Mouse (Mus musculus): ENCODE measurements around the gene Ttc26. TPM values are rescaled to one million over a fixed set of nuclear protein-coding genes. Genes with fewer than 3 reads are reported as not detected.
"Not testable (repeated sequence)": the region's sequence is repeated elsewhere in the genome, so short reads cannot be mapped to it uniquely, and the experiment has no call there.

Gene Ttc26
- polyA plus RNA-seq, 1 experiment from 2014 or later: 2.3 TPM

GRCm38 (mm10) chr6:38357603-38358252 lies 23.5 kb upstream of the Ttc26 start:
- no peak for ATAC-seq (replicated peaks; ENCODE audit: insufficient number of reproducible peaks, insufficient read depth, low FRiP score, low read depth)
- no peaks in the 10 kb centered on the region for H3K36me3 ChIP-seq
- H3K27me3 ChIP-seq: peaks cover 8% of the 10 kb centered on the region; the same call in 1 of the 2 replicates
- H3K4me1 ChIP-seq (replicated peaks): peaks cover 14% of the 10 kb centered on the region
- H3K4me3 ChIP-seq: no peak overlapping the region
- WGBS: 63% methylated on average over 5 of the region's 5 CpGs
- H3K9me3 ChIP-seq (replicated peaks): no peaks in the 10 kb centered on the region
- H3K9ac ChIP-seq: no peak overlapping the region
- H3K4me2 ChIP-seq: no peak overlapping the region
- no peak overlapping the region for H3K27ac ChIP-seq

GRCm38 (mm10) chr6:38358253-38359027 lies 22.8 kb upstream of the Ttc26 start:
- WGBS: 65% methylated on average over 8 of the region's 8 CpGs
- H3K4me2 ChIP-seq: no peak overlapping the region
- 0 out of 2 replicates have a peak, but pooled peaks cover 7% of the 10 kb centered on the region for H3K27me3 ChIP-seq
- H3K9me3 ChIP-seq (replicated peaks): no peaks in the 10 kb centered on the region
- peaks cover 8% of the 10 kb centered on the region; the same call in 1 of the 2 replicates for H3K4me1 ChIP-seq (replicated peaks)
- no peak for ATAC-seq (replicated peaks; ENCODE audit: insufficient number of reproducible peaks, insufficient read depth, low FRiP score, low read depth)
- H3K9ac ChIP-seq: no peak overlapping the region
- no peak overlapping the region for H3K4me3 ChIP-seq
- no peaks in the 10 kb centered on the region for H3K36me3 ChIP-seq
- H3K27ac ChIP-seq: no peak overlapping the region

- H3K36me3 ChIP-seq; ATAC-seq (replicated peaks; ENCODE audit: insufficient number of reproducible peaks, insufficient read depth, low FRiP score, low read depth); H3K9ac ChIP-seq; H3K4me3 ChIP-seq; H3K4me1 ChIP-seq (replicated peaks); H3K9me3 ChIP-seq (replicated peaks); H3K27ac ChIP-seq; H3K4me2 ChIP-seq; H3K27me3 ChIP-seq: not testable (repeated sequence)
- WGBS: 86% methylated on average over 11 of the region's 11 CpGs
Observed at GRCm38 (mm10) chr6:38359044-38359735, 22.1 kb upstream of the Ttc26 start.

GRCm38 (mm10) chr6:38359736-38360499 lies 21.4 kb upstream of the Ttc26 start:
- Histone ChIP-seq H3K4me1 (replicated peaks) (peaks cover 5% of the 10 kb centered on the region; the same call in 1 of the 2 replicates), H3K9me3 (replicated peaks) (no peaks in the 10 kb centered on the region), H3K36me3 (no peaks in the 10 kb centered on the region), H3K27ac (no peak overlapping the region), H3K9ac (no peak overlapping the region), H3K4me2 (no peak overlapping the region), H3K4me3 (no peak overlapping the region), H3K27me3 (0 out of 2 replicates have a peak, but pooled peaks cover 7% of the 10 kb centered on the region)
- WGBS: 75% methylated on average over 12 of the region's 12 CpGs
- ATAC-seq (replicated peaks; ENCODE audit: insufficient number of reproducible peaks, insufficient read depth, low FRiP score, low read depth): no peak

- ATAC-seq (replicated peaks; ENCODE audit: insufficient number of reproducible peaks, insufficient read depth, low FRiP score, low read depth): no peak
- Histone ChIP-seq H3K9ac (no peak overlapping the region), H3K9me3 (replicated peaks) (no peaks in the 10 kb centered on the region), H3K4me3 (no peak overlapping the region), H3K36me3 (no peaks in the 10 kb centered on the region), H3K27me3 (0 out of 2 replicates have a peak, but pooled peaks cover 1% of the 10 kb centered on the region), H3K27ac (no peak overlapping the region), H3K4me1 (replicated peaks) (no peaks in the 10 kb centered on the region), H3K4me2 (no peak overlapping the region)
- 66% methylated on average over 4 of the region's 4 CpGs for WGBS
Observed at GRCm38 (mm10) chr6:38361065-38361464, 20.2 kb upstream of the Ttc26 start.

- H3K4me3 ChIP-seq: no peak overlapping the region
- no peak overlapping the region for H3K9ac ChIP-seq
- no peaks in the 10 kb centered on the region for H3K9me3 ChIP-seq (replicated peaks)
- WGBS: 64% methylated on average over 1 of the region's 1 CpGs
- no peaks in the 10 kb centered on the region for H3K27me3 ChIP-seq
- no peak overlapping the region for H3K4me2 ChIP-seq
- no peak overlapping the region for H3K27ac ChIP-seq
- no peaks in the 10 kb centered on the region for H3K4me1 ChIP-seq (replicated peaks)
- H3K36me3 ChIP-seq: no peaks in the 10 kb centered on the region
- no peak for ATAC-seq (replicated peaks; ENCODE audit: insufficient number of reproducible peaks, insufficient read depth, low FRiP score, low read depth)
Observed at GRCm38 (mm10) chr6:38361937-38362336, 19.3 kb upstream of the Ttc26 start.

- Histone ChIP-seq H3K27ac (no peak overlapping the region), H3K36me3 (no peaks in the 10 kb centered on the region), H3K27me3 (no peaks in the 10 kb centered on the region), H3K9ac (no peak overlapping the region), H3K9me3 (replicated peaks) (no peaks in the 10 kb centered on the region), H3K4me3 (no peak overlapping the region), H3K4me1 (replicated peaks) (no peaks in the 10 kb centered on the region), H3K4me2 (no peak overlapping the region)
- ATAC-seq (replicated peaks; ENCODE audit: insufficient number of reproducible peaks, insufficient read depth, low FRiP score, low read depth): no peak
- WGBS: 75% methylated on average over 4 of the region's 4 CpGs
Observed at GRCm38 (mm10) chr6:38363370-38363769, 17.9 kb upstream of the Ttc26 start.

- Histone ChIP-seq H3K9me3 (replicated peaks) (no peaks in the 10 kb centered on the region), H3K4me2 (no peak overlapping the region), H3K27ac (no peak overlapping the region), H3K36me3 (no peaks in the 10 kb centered on the region), H3K27me3 (no peaks in the 10 kb centered on the region), H3K4me3 (no peak overlapping the region), H3K4me1 (replicated peaks) (no peaks in the 10 kb centered on the region), H3K9ac (no peak overlapping the region)
- ATAC-seq (replicated peaks; ENCODE audit: insufficient number of reproducible peaks, insufficient read depth, low FRiP score, low read depth): no peak
Observed at GRCm38 (mm10) chr6:38364121-38364520, 17.1 kb upstream of the Ttc26 start.

GRCm38 (mm10) chr6:38369945-38370344 lies 11.3 kb upstream of the Ttc26 start:
- Histone ChIP-seq H3K9me3 (replicated peaks) (no peaks in the 10 kb centered on the region), H3K27me3 (no peaks in the 10 kb centered on the region), H3K9ac (no peak overlapping the region), H3K27ac (no peak overlapping the region), H3K36me3 (no peaks in the 10 kb centered on the region), H3K4me2 (no peak overlapping the region), H3K4me1 (replicated peaks) (no peaks in the 10 kb centered on the region), H3K4me3 (no peak overlapping the region)
- no peak for ATAC-seq (replicated peaks; ENCODE audit: insufficient number of reproducible peaks, insufficient read depth, low FRiP score, low read depth)
- 82% methylated on average over 3 of the region's 3 CpGs for WGBS

- Histone ChIP-seq H3K4me2 (no peak overlapping the region), H3K27me3 (no peaks in the 10 kb centered on the region), H3K4me3 (no peak overlapping the region), H3K9me3 (replicated peaks) (no peaks in the 10 kb centered on the region), H3K27ac (no peak overlapping the region), H3K36me3 (no peaks in the 10 kb centered on the region), H3K9ac (no peak overlapping the region), H3K4me1 (replicated peaks) (no peaks in the 10 kb centered on the region)
- no peak for ATAC-seq (replicated peaks; ENCODE audit: insufficient number of reproducible peaks, insufficient read depth, low FRiP score, low read depth)
- 56% methylated on average over 1 of the region's 1 CpGs for WGBS
Observed at GRCm38 (mm10) chr6:38374271-38374670, 7.0 kb upstream of the Ttc26 start.

GRCm38 (mm10) chr6:38380764-38381128 lies 523 bp upstream of the Ttc26 start:
- ATAC-seq (replicated peaks; ENCODE audit: insufficient number of reproducible peaks, insufficient read depth, low FRiP score, low read depth): no peak
- no peaks in the 10 kb centered on the region; the same call in 1 of the 2 replicates for H3K36me3 ChIP-seq
- no peak overlapping the region for H3K27ac ChIP-seq
- peak overlapping the region; percentile 66 for H3K4me3 ChIP-seq
- peak overlapping the region; percentile 51 for H3K9ac ChIP-seq
- H3K4me2 ChIP-seq: peak overlapping the region; percentile 87
- 4% methylated on average over 4 of the region's 4 CpGs for WGBS
- H3K4me1 ChIP-seq (replicated peaks): peaks cover 6% of the 10 kb centered on the region
- H3K9me3 ChIP-seq (replicated peaks): no peaks in the 10 kb centered on the region
- no peaks in the 10 kb centered on the region for H3K27me3 ChIP-seq
